Mouse (Mus musculus) liver, adult 2 months (tissue): Measurements from ENCODE around the gene Stat3. TPM values are rescaled to one million over a fixed set of nuclear protein-coding genes. Genes with fewer than 3 reads are reported as not detected.

Source experiments
- DNase-seq: peaks from one replicate; pipeline ENCODE4 v3.0.0-alpha.2; 2011; ENCODE audit warnings: low read depth, low spot score; ENCODE audit errors: extremely low read depth
- H3K27ac ChIP-seq: fragments of 200-500 bp; replicated peaks from 2 replicates; pipeline ENCODE4 v1.5.1; 2012; ENCODE audit warnings: low read depth, mild to moderate bottlenecking, control low read depth, inconsistent platforms, low read length; ENCODE audit not compliant: insufficient read depth
- H3K27me3 ChIP-seq: fragments of 200-500 bp; 2 replicates; pipeline ENCODE4 v1.6.1; 2012; ENCODE audit warnings: mild to moderate bottlenecking, moderate library complexity, low read length, inconsistent platforms; ENCODE audit not compliant: control insufficient read depth, insufficient read depth
- H3K36me3 ChIP-seq: fragments of 200-500 bp; 2 replicates; pipeline ENCODE4 v1.6.1; 2012; ENCODE audit warnings: low read length, inconsistent platforms; ENCODE audit not compliant: control insufficient read depth, insufficient read depth
- H3K4me1 ChIP-seq: fragments of 200-500 bp; 2 replicates; pipeline ENCODE4 v1.6.1; 2011; ENCODE audit warnings: low read length; ENCODE audit not compliant: control insufficient read depth, insufficient read depth
- H3K4me3 ChIP-seq: fragments of 200-500 bp; 2 replicates; pipeline ENCODE4 v1.5.1; 2011; ENCODE audit warnings: low read depth, mild to moderate bottlenecking, control low read depth, low read length, moderate library complexity; ENCODE audit not compliant: insufficient read depth
- H3K79me2 ChIP-seq: fragments of 200-500 bp; 2 replicates; pipeline ENCODE4 v1.6.1; 2012; ENCODE audit warnings: inconsistent platforms, mild to moderate bottlenecking, low read length, moderate library complexity; ENCODE audit not compliant: control insufficient read depth, insufficient read depth
- H3K9ac ChIP-seq: fragments of 200-500 bp; 2 replicates; pipeline ENCODE4 v1.6.1; 2012; ENCODE audit warnings: low read depth, mild to moderate bottlenecking, control low read depth, inconsistent platforms, low read length
- CTCF ChIP-seq: fragments of 200-500 bp; IDR thresholded peaks from 2 replicates; pipeline ENCODE4 v1.5.1; 2011; ENCODE audit warnings: low read depth, low read length, control low read depth
- POLR2A ChIP-seq: fragments of 200-500 bp; IDR thresholded peaks from 2 replicates; pipeline ENCODE4 v1.6.1; 2011; ENCODE audit warnings: low read length, control low read depth; ENCODE audit not compliant: insufficient read depth; ENCODE audit errors: extremely low read depth
- WGBS: fragments of 180-500 bp; shearing (Covaris S2); methylation state at CpG from one replicate; pipeline ENCODE4 v1.1.7; 2018; 5-methylcytosine and 5-hydroxymethylcytosine counted together
- polyA plus RNA-seq: library from polyadenylated mRNA; depleted of rRNA; stranded (reverse); fragments of >200 nt; gene quantifications from 2 replicates; pipeline ENCODE4 v1.2.3, GENCODE M21; 2012
- total RNA-seq: library from RNA; depleted of rRNA; stranded (reverse); fragments of >200 nt; gene quantifications from 2 replicates; pipeline ENCODE4 v1.2.3, GENCODE M21; 2014

The Stat3 gene
- total and polyA plus RNA-seq, 2 experiments: 58.5 to 60.4 TPM

- no peak for TF ChIP-seq POLR2A
- Histone ChIP-seq H3K27me3 (no peaks in the 10 kb centered on the region), H3K4me1 (peaks cover 18% of the 10 kb centered on the region), H3K9ac (no peak overlapping the region), H3K4me3 (no peak overlapping the region), H3K27ac (no peak overlapping the region), H3K79me2 (peaks cover 11% of the 10 kb centered on the region), H3K36me3 (no peaks in the 10 kb centered on the region)
- 88% methylated on average over 5 of the region's 5 CpGs for WGBS
- DNase-seq: no peak
Measured at GRCm38 (mm10) chr11:100853018-100853417, 86.3 kb downstream of the Stat3 start.

- H3K9ac ChIP-seq: no peak overlapping the region
- DNase-seq: no peak
- H3K36me3 ChIP-seq: no peaks in the 10 kb centered on the region
- H3K27me3 ChIP-seq: no peaks in the 10 kb centered on the region
- peaks cover 21% of the 10 kb centered on the region for H3K4me1 ChIP-seq
- 84% methylated on average over 2 of the region's 2 CpGs for WGBS
- H3K27ac ChIP-seq: no peak overlapping the region
- H3K4me3 ChIP-seq: no peak overlapping the region
- peaks cover 11% of the 10 kb centered on the region for H3K79me2 ChIP-seq
- TF ChIP-seq POLR2A (no peak), CTCF (no peak)
Measured at GRCm38 (mm10) chr11:100852088-100852487, 87.3 kb downstream of the Stat3 start.

- Histone ChIP-seq H3K27ac (peak overlapping the region; percentile 99), H3K36me3 (no peaks in the 10 kb centered on the region), H3K4me3 (peak overlapping the region; percentile 99), H3K4me1 (peaks cover 21% of the 10 kb centered on the region), H3K79me2 (peaks cover 18% of the 10 kb centered on the region), H3K9ac (peak overlapping the region; percentile 100), H3K27me3 (no peaks in the 10 kb centered on the region)
- TF ChIP-seq CTCF: no peak
- TF ChIP-seq POLR2A: no peak
- WGBS: 2% methylated on average over 33 of the region's 33 CpGs
- peak; percentile 76 for DNase-seq
Measured at GRCm38 (mm10) chr11:100850778-100851528, 88.4 kb downstream of the Stat3 start.

GRCm38 (mm10) chr11:100850038-100850777 is 89.1 kb downstream of the Stat3 start, which contains the start of gene Stat5b:
Gene Stat5b (minus strand): TSS chr11:100850724.
- under 1% methylated on average over 85 of the region's 104 CpGs for WGBS
- Histone ChIP-seq H3K36me3 (no peaks in the 10 kb centered on the region), H3K79me2 (peaks cover 25% of the 10 kb centered on the region), H3K27ac (peak within 1 kb of the TSS; percentile 99), H3K27me3 (no peaks in the 10 kb centered on the region), H3K9ac (peak within 1 kb of the TSS; percentile 100), H3K4me3 (peak within 1 kb of the TSS; percentile 99), H3K4me1 (peaks cover 15% of the 10 kb centered on the region)
- no peak for TF ChIP-seq CTCF
- TF ChIP-seq POLR2A: peak; percentile 69; the same call in 1 of the 2 replicates
- peak; percentile 49 for DNase-seq

GRCm38 (mm10) chr11:100849456-100850037 is 89.8 kb downstream of the Stat3 start:
- peaks cover 13% of the 10 kb centered on the region for H3K4me1 ChIP-seq
- no peaks in the 10 kb centered on the region for H3K36me3 ChIP-seq
- peak overlapping the region; percentile 99 for H3K4me3 ChIP-seq
- under 1% methylated on average over 13 of the region's 13 CpGs for WGBS
- H3K9ac ChIP-seq: peak overlapping the region; percentile 100
- no peaks in the 10 kb centered on the region for H3K27me3 ChIP-seq
- TF ChIP-seq POLR2A (no peak), CTCF (no peak)
- no peak for DNase-seq
- H3K27ac ChIP-seq: peak overlapping the region; percentile 99
- peaks cover 31% of the 10 kb centered on the region for H3K79me2 ChIP-seq
